Mouse (Mus musculus) cortical plate, adult 2 months (tissue): ENCODE measurements around the gene Bcl9.

Experiments
- CTCF ChIP-seq: fragments of 200-500 bp; IDR thresholded peaks from 2 replicates; pipeline ENCODE4 v1.5.1; 2011; ENCODE audit warnings: mild to moderate bottlenecking, control low read depth, low read length; ENCODE audit not compliant: insufficient read depth; ENCODE audit errors: extremely low read depth
- POLR2A ChIP-seq: fragments of 200-500 bp; IDR thresholded peaks from 2 replicates; pipeline ENCODE4 v1.6.1; 2011; ENCODE audit warnings: mild to moderate bottlenecking, low read length, control low read depth; ENCODE audit not compliant: insufficient read depth; ENCODE audit errors: extremely low read depth

DNA sequence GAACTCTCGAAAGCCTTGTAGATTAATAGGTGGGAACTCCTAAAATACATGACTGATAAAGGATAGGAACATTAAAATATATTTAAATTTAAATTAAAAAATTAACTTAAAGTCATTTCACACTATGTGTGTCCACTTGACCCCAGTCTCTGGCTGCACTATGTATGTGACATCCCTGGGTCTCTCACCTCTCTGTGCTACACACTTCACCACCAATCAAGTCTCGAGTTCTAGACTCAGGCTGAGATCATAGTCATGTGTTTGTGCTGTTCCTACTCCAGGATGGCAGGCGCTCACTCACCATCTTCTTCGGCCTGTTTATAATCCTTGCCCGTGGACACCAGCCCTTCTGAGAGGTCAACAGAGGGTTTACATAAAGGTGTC is 41.5 kb upstream of the Bcl9 start:
- TF ChIP-seq CTCF, result no peak
- TF ChIP-seq POLR2A, result no peak
